Mouse (Mus musculus): ENCODE measurements at regions not wholly inside any gene's neighbourhood (a gene's known extent, or its start where the extent isn't known, plus 50 kb on each side); places are given as distances from the start of the nearest gene placed in this dataset.

DNA sequence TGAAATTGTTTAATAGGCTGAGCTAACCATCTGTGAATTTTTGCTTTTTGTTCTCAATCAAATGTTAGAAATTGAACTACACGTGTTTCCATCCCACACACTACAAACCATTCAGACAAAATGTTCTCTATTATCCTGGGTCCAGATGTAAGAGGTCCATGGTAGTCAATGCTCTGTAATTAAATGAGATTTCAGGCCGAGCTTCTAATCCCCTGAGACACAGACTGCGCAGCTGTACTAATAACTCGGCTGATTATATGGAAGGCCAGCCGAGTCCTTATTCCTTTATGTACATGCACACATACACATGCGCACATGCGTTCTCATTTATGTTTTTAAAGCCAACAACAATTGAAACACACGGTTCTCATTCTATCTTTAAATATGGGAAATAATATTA lies 118.3 kb upstream of the Slc25a13 start:
- no peak for TF ChIP-seq CTCF (IDR thresholded peaks at IDR 0.05; ENCODE audit: borderline replicate concordance, control insufficient read depth, extremely low read depth, insufficient read depth, low read length, poor library complexity)
- TF ChIP-seq POLR2A (IDR thresholded peaks at IDR 0.05; ENCODE audit: control insufficient read depth, extremely low read depth, insufficient read depth, low read length, poor library complexity), result no peak
